Mouse (Mus musculus) MEL (cell line): ENCODE measurements around the gene Tesk1. TPM values are rescaled to one million over a fixed set of nuclear protein-coding genes. Genes with fewer than 3 reads are reported as not detected.

Experiments
- DNase-seq: peaks from one replicate; pipeline ENCODE4 v3.0.0; 2011; ENCODE audit warnings: low read depth, low spot score
- H3K27ac ChIP-seq: 2 replicates; pipeline ENCODE4 v1.5.1; 2012; ENCODE audit warnings: low read depth, mild to moderate bottlenecking, control low read depth, low read length, moderate library complexity; ENCODE audit not compliant: control insufficient read depth
- H3K27me3 ChIP-seq, 2 experiments: fragments of 150-350 bp in 1 of 2; sonication (generic) in 1 of 2; 2 replicates each; pipeline ENCODE4 v1.6.1; 2012; ENCODE audit warnings: low read length in 2 of 2, mild to moderate bottlenecking in 2 of 2, improper control_type of control experiment in 1 of 2, moderate library complexity in 1 of 2; ENCODE audit not compliant: insufficient read depth in 2 of 2, control insufficient read depth in 1 of 2
- H3K36me3 ChIP-seq, 2 experiments: 2 replicates each; pipeline ENCODE4 v1.6.1; 2012 to 2014; ENCODE audit warnings: low read length in 2 of 2, improper control_type of control experiment in 1 of 2, inconsistent platforms in 1 of 2, mild to moderate bottlenecking in 1 of 2; ENCODE audit not compliant: insufficient read depth in 2 of 2, control insufficient read depth in 1 of 2
- H3K4me1 ChIP-seq, 2 experiments: fragments of 150-350 bp in 1 of 2; sonication (generic) in 1 of 2; 2 replicates each; pipeline ENCODE4 v1.6.1; 2012; ENCODE audit warnings: low read length in 2 of 2, improper control_type of control experiment in 1 of 2, mild to moderate bottlenecking in 1 of 2; ENCODE audit not compliant: insufficient read depth in 2 of 2, control insufficient read depth in 1 of 2
- H3K4me3 ChIP-seq, 2 experiments: fragments of 150-350 bp in 1 of 2; sonication (generic) in 1 of 2; 2 replicates each; pipeline ENCODE4 v1.5.1; 2012; ENCODE audit warnings: low read depth in 2 of 2, low read length in 2 of 2, mild to moderate bottlenecking in 2 of 2, moderate library complexity in 2 of 2, control low read depth in 1 of 2, improper control_type of control experiment in 1 of 2; ENCODE audit not compliant: control insufficient read depth in 1 of 2, insufficient read depth in 1 of 2
- H3K79me2 ChIP-seq: 2 replicates; pipeline ENCODE4 v1.6.1; 2012; ENCODE audit warnings: mild to moderate bottlenecking, low read length, moderate library complexity; ENCODE audit not compliant: control insufficient read depth, poor library complexity, insufficient read depth
- H3K9ac ChIP-seq: 2 replicates; pipeline ENCODE4 v1.6.1; 2012; ENCODE audit warnings: low read depth, mild to moderate bottlenecking, control low read depth, low read length, moderate library complexity; ENCODE audit not compliant: control insufficient read depth, poor library complexity, severe bottlenecking
- H3K9me3 ChIP-seq: fragments of 150-350 bp; sonication (generic); replicated peaks from 2 replicates; pipeline ENCODE4 v1.6.1; 2012; ENCODE audit warnings: mild to moderate bottlenecking, low read length, improper control_type of control experiment, moderate library complexity; ENCODE audit not compliant: insufficient read depth
- CHD1 ChIP-seq: IDR thresholded peaks from 2 replicates; pipeline ENCODE4 v1.6.1; 2012; ENCODE audit warnings: low read depth, mild to moderate bottlenecking, inconsistent platforms, low read length, improper control_type of control experiment
- CHD2 ChIP-seq: IDR thresholded peaks from 2 replicates; pipeline ENCODE4 v1.6.1; 2011; ENCODE audit warnings: low read length, improper control_type of control experiment
- CTCF ChIP-seq, 3 experiments: IDR thresholded peaks in 2 of 3; conservative IDR thresholded peaks in 1 of 3; 2 replicates each; pipeline ENCODE4 v1.5.1; 2011 to 2012; ENCODE audit warnings: low read length in 3 of 3, low read depth in 2 of 3, mild to moderate bottlenecking in 2 of 3, improper control_type of control experiment in 1 of 3, inconsistent platforms in 1 of 3, mixed read lengths in 1 of 3, moderate library complexity in 1 of 3; ENCODE audit not compliant: control insufficient read depth in 1 of 3, insufficient read depth in 1 of 3, poor library complexity in 1 of 3, severe bottlenecking in 1 of 3
- E2F4 ChIP-seq: IDR thresholded peaks from 2 replicates; pipeline ENCODE4 v1.6.1; 2011; ENCODE audit warnings: low read depth, low read length, improper control_type of control experiment, borderline replicate concordance
- ELF1 ChIP-seq: IDR thresholded peaks from 2 replicates; pipeline ENCODE4 v1.6.1; 2014; ENCODE audit warnings: low read depth, mild to moderate bottlenecking, inconsistent platforms, low read length, improper control_type of control experiment, moderate library complexity
- ETS1 ChIP-seq: IDR thresholded peaks from 2 replicates; pipeline ENCODE4 v1.6.1; 2012; ENCODE audit warnings: low read depth, mild to moderate bottlenecking, inconsistent platforms, low read length, improper control_type of control experiment, moderate library complexity
- GABPA ChIP-seq: IDR thresholded peaks from 2 replicates; pipeline ENCODE4 v1.6.1; 2012; ENCODE audit warnings: low read depth, mild to moderate bottlenecking, inconsistent platforms, low read length, improper control_type of control experiment, moderate library complexity
- GATA1 ChIP-seq: IDR thresholded peaks from 2 replicates; pipeline ENCODE4 v1.6.1; 2011; ENCODE audit warnings: low read depth, low read length, improper control_type of control experiment
- HCFC1 ChIP-seq: IDR thresholded peaks from 2 replicates; pipeline ENCODE4 v1.6.1; 2012; ENCODE audit warnings: low read depth, mild to moderate bottlenecking, inconsistent platforms, low read length, improper control_type of control experiment, moderate library complexity
- JUND ChIP-seq: IDR thresholded peaks from 2 replicates; pipeline ENCODE4 v1.6.1; 2011; ENCODE audit warnings: low read depth, mild to moderate bottlenecking, improper control_type of control experiment, low read length
- KAT2A ChIP-seq: conservative IDR thresholded peaks from 2 replicates; pipeline ENCODE4 v1.6.1; 2012; ENCODE audit warnings: low read depth, low read length, improper control_type of control experiment, inconsistent platforms
- MAFK ChIP-seq: IDR thresholded peaks from 2 replicates; pipeline ENCODE4 v1.6.1; 2011; ENCODE audit warnings: low read depth, mild to moderate bottlenecking, low read length, improper control_type of control experiment, borderline replicate concordance
- MAX ChIP-seq: IDR thresholded peaks from 2 replicates; pipeline ENCODE4 v1.6.1; 2011; ENCODE audit warnings: low read length, improper control_type of control experiment
- MAZ ChIP-seq: IDR thresholded peaks from 2 replicates; pipeline ENCODE4 v1.6.1; 2012; ENCODE audit warnings: low read depth, mild to moderate bottlenecking, inconsistent platforms, low read length, improper control_type of control experiment
- MEF2A ChIP-seq: IDR thresholded peaks from 2 replicates; pipeline ENCODE4 v1.6.1; 2014; ENCODE audit warnings: low read depth, mild to moderate bottlenecking, inconsistent platforms, low read length, improper control_type of control experiment; ENCODE audit not compliant: poor library complexity, insufficient replicate concordance, severe bottlenecking; ENCODE audit errors: extremely low read depth
- MXI1 ChIP-seq: IDR thresholded peaks from 2 replicates; pipeline ENCODE4 v1.6.1; 2011; ENCODE audit warnings: mild to moderate bottlenecking, low read depth, low read length, improper control_type of control experiment
- MYB ChIP-seq: IDR thresholded peaks from 2 replicates; pipeline ENCODE4 v1.6.1; 2011; ENCODE audit warnings: mild to moderate bottlenecking, low read depth, low read length, improper control_type of control experiment
- MYC ChIP-seq: IDR thresholded peaks from 2 replicates; pipeline ENCODE4 v1.6.1; 2011; ENCODE audit warnings: low read depth, mild to moderate bottlenecking, low read length, improper control_type of control experiment, moderate library complexity
- NRF1 ChIP-seq: IDR thresholded peaks from 2 replicates; pipeline ENCODE4 v1.6.1; 2014; ENCODE audit warnings: low read depth, mild to moderate bottlenecking, inconsistent platforms, low read length, improper control_type of control experiment, moderate library complexity; ENCODE audit not compliant: poor library complexity, insufficient read depth, severe bottlenecking
- POLR2A ChIP-seq, 2 experiments: IDR thresholded peaks; 2 replicates each; pipeline ENCODE4 v1.6.1; 2011 to 2012; ENCODE audit warnings: low read length in 2 of 2, mild to moderate bottlenecking in 2 of 2, control low read depth in 1 of 2, improper control_type of control experiment in 1 of 2, low read depth in 1 of 2, moderate library complexity in 1 of 2; ENCODE audit not compliant: control insufficient read depth in 1 of 2, insufficient read depth in 1 of 2, poor library complexity in 1 of 2
- POLR2AphosphoS2 ChIP-seq: IDR thresholded peaks from 2 replicates; pipeline ENCODE4 v1.6.1; 2011; ENCODE audit warnings: low read length, improper control_type of control experiment
- RAD21 ChIP-seq: IDR thresholded peaks from 2 replicates; pipeline ENCODE4 v1.6.1; 2011; ENCODE audit warnings: mild to moderate bottlenecking, low read depth, low read length, improper control_type of control experiment
- SIN3A ChIP-seq: IDR thresholded peaks from 2 replicates; pipeline ENCODE4 v1.6.1; 2012; ENCODE audit warnings: low read length, improper control_type of control experiment, inconsistent platforms
- SMC3 ChIP-seq: IDR thresholded peaks from 2 replicates; pipeline ENCODE4 v1.6.1; 2011; ENCODE audit warnings: low read depth, low read length, improper control_type of control experiment
- TAL1 ChIP-seq: IDR thresholded peaks from 2 replicates; pipeline ENCODE4 v1.6.1; 2012; ENCODE audit warnings: mild to moderate bottlenecking, inconsistent platforms, low read length, moderate library complexity, mixed read lengths
- TBP ChIP-seq: IDR thresholded peaks from 2 replicates; pipeline ENCODE4 v1.8.0; 2011; ENCODE audit warnings: low read depth, low read length, improper control_type of control experiment
- UBTF ChIP-seq: IDR thresholded peaks from 2 replicates; pipeline ENCODE4 v1.6.1; 2012; ENCODE audit warnings: low read depth, mild to moderate bottlenecking, inconsistent platforms, low read length, improper control_type of control experiment, moderate library complexity, borderline replicate concordance; ENCODE audit not compliant: insufficient read depth
- USF2 ChIP-seq, 2 experiments: IDR thresholded peaks; 2 replicates each; pipeline ENCODE4 v1.6.1; 2011 to 2012; ENCODE audit warnings: improper control_type of control experiment in 2 of 2, low read length in 2 of 2, borderline replicate concordance in 1 of 2, inconsistent platforms in 1 of 2, low read depth in 1 of 2, mild to moderate bottlenecking in 1 of 2; ENCODE audit not compliant: insufficient read depth in 1 of 2
- ZC3H11A ChIP-seq: IDR thresholded peaks from 2 replicates; pipeline ENCODE4 v1.6.1; 2012; ENCODE audit warnings: low read depth, mild to moderate bottlenecking, inconsistent platforms, low read length, improper control_type of control experiment
- ZMIZ1 ChIP-seq: IDR thresholded peaks from 2 replicates; pipeline ENCODE4 v1.6.1; 2012; ENCODE audit warnings: low read depth, mild to moderate bottlenecking, inconsistent platforms, low read length, improper control_type of control experiment, moderate library complexity
- ZNF384 ChIP-seq: IDR thresholded peaks from 2 replicates; pipeline ENCODE4 v1.6.1; 2012; ENCODE audit warnings: low read depth, mild to moderate bottlenecking, inconsistent platforms, low read length, improper control_type of control experiment
- polyA plus RNA-seq, 2 experiments: library from polyadenylated mRNA; stranded (reverse) in 1 of 2; unstranded in 1 of 2; fragments of >175 nt in 1 of 2; fragments of >200 nt in 1 of 2; gene quantifications; 2 replicates each; pipeline versions ENCODE4 v1.2.1 to v1.2.4; 2012; ENCODE audit warnings: low replicate concordance in 2 of 2, low read depth in 1 of 2; ENCODE audit not compliant: insufficient read length in 2 of 2, insufficient read depth in 1 of 2, missing spikeins in 1 of 2
- total RNA-seq: library from RNA; depleted of rRNA; stranded (reverse); fragments of 300-350 nt; gene quantifications from 2 replicates; pipeline ENCODE4 v1.2.3, GENCODE M21; 2012

The Tesk1 gene
- total and polyA plus RNA-seq, 3 experiments = 9.1 to 24.6 TPM; not detected in 1

GRCm38 (mm10) chr4:43492101-43492820 lies 50.5 kb downstream of the Tesk1 start:
- H3K4me3 ChIP-seq = peak overlapping the region; percentile 16 to 45
- H3K4me1 ChIP-seq = peaks cover 2 to 19% of the 10 kb centered on the region in 2 experiments; a peak in 2 of 4 replicates
- peak overlapping the region; percentile 33; the same call in 1 of the 2 replicates for H3K27ac ChIP-seq

GRCm38 (mm10) chr4:43492821-43493185 lies 51.1 kb downstream of the Tesk1 start, which contains the start of gene Ccdc107:
Gene Ccdc107 (plus strand): TSS chr4:43492900.
- Histone ChIP-seq H3K36me3 (no peaks in the 10 kb centered on the region), H3K4me1 (peaks cover 2 to 20% of the 10 kb centered on the region in 2 experiments; a peak in 2 of 4 replicates), H3K79me2 (peaks cover 5% of the 10 kb centered on the region; the same call in 1 of the 2 replicates), H3K27me3 (no peaks in the 10 kb centered on the region), H3K9ac (peak within 1 kb of the TSS; percentile 90), H3K4me3 (peak within 1 kb of the TSS; percentile 64 to 89), H3K9me3 (no peaks in the 10 kb centered on the region), H3K27ac (peak within 1 kb of the TSS; percentile 33)
- peak; percentile 99 for DNase-seq
- TF ChIP-seq SMC3 = no peak
- TF ChIP-seq SIN3A = peak; percentile 81
- TF ChIP-seq POLR2AphosphoS2 = no peak
- TF ChIP-seq ZC3H11A = no peak
- TF ChIP-seq ELF1 = peak; percentile 81
- TF ChIP-seq MYB = no peak
- no peak for TF ChIP-seq MEF2A
- TF ChIP-seq MAFK = peak; percentile 99
- peak; percentile 87 for TF ChIP-seq MXI1
- TF ChIP-seq JUND = no peak
- TF ChIP-seq POLR2A (IDR thresholded peaks at IDR 0.05; ENCODE audit: control insufficient read depth in 1 of 2, insufficient read depth in 1 of 2, low read depth in 1 of 2, low read length in 2 of 2, poor library complexity in 1 of 2) = peak in 1 of 2 experiments; percentile 87; a peak in 2 of 4 replicates
- no peak for TF ChIP-seq USF2 (IDR thresholded peaks at IDR 0.05; ENCODE audit: borderline replicate concordance in 1 of 2, insufficient read depth in 1 of 2, low read depth in 1 of 2, low read length in 2 of 2)
- TF ChIP-seq CHD2 = no peak
- TF ChIP-seq GABPA = no peak
- peak; percentile 80 for TF ChIP-seq MYC
- no peak for TF ChIP-seq KAT2A
- TF ChIP-seq ZMIZ1 = peak; percentile 97
- peak; percentile 99 for TF ChIP-seq UBTF
- TF ChIP-seq NRF1 = no peak; the same call in 1 of the 2 replicates
- TF ChIP-seq CTCF (IDR thresholded peaks at IDR 0.05 in 2 of 3, conservative IDR thresholded peaks at IDR 0.05 in 1 of 3; ENCODE audit: control insufficient read depth in 1 of 3, insufficient read depth in 1 of 3, low read depth in 2 of 3, low read length in 3 of 3, poor library complexity in 1 of 3, severe bottlenecking in 1 of 3) = no peak
- peak; percentile 64; the same call in 1 of the 2 replicates for TF ChIP-seq MAX
- no peak for TF ChIP-seq RAD21
- TF ChIP-seq HCFC1 = peak; percentile 61
- no peak for TF ChIP-seq CHD1
- no peak for TF ChIP-seq E2F4
- no peak for TF ChIP-seq ZNF384
- no peak for TF ChIP-seq TAL1
- peak; percentile 8; the same call in 1 of the 2 replicates for TF ChIP-seq GATA1
- TF ChIP-seq MAZ = peak; percentile 82; the same call in 1 of the 2 replicates

More at GRCm38 (mm10) chr4:43492101-43492820, 50.5 kb downstream of the Tesk1 start:
- peak; percentile 70 for DNase-seq
- no peaks in the 10 kb centered on the region for H3K9me3 ChIP-seq
- no peaks in the 10 kb centered on the region for H3K36me3 ChIP-seq
- H3K27me3 ChIP-seq = no peaks in the 10 kb centered on the region
- TF ChIP-seq ETS1 = peak; percentile 26; the same call in 1 of the 2 replicates
- peak; percentile 46; the same call in 1 of the 2 replicates for TF ChIP-seq ZNF384
- TF ChIP-seq TBP = no peak
- peak; percentile 67; the same call in 1 of the 2 replicates for TF ChIP-seq CHD2
- H3K9ac ChIP-seq = peak overlapping the region; percentile 44
- H3K79me2 ChIP-seq = peaks cover 5% of the 10 kb centered on the region; the same call in 1 of the 2 replicates
